Mouse (Mus musculus) adrenal gland (tissue): Measurements from ENCODE around the gene Esrrg.

Experiments used
- intact Hi-C: fragments of 180-260 bp; cut with DNase I; formaldehyde crosslinking; loops from one replicate; pipeline ENCODE4 v1.15.1; 2025

The Esrrg gene

GRCm38 (mm10) chr1:187975465-187976352 is 367.1 kb downstream of the Esrrg start:
- intact Hi-C loops, result no loop called here

- intact Hi-C loops, result no loop called here
Measured at GRCm38 (mm10) chr1:187976353-187976730, 367.8 kb downstream of the Esrrg start.

GRCm38 (mm10) chr1:187981028-187981427 is 372.4 kb downstream of the Esrrg start:
- intact Hi-C loops, result no loop called here

GRCm38 (mm10) chr1:187983177-187983576 is 374.6 kb downstream of the Esrrg start:
- intact Hi-C loops, result no loop called here

- intact Hi-C loops, result no loop called here
Measured at GRCm38 (mm10) chr1:187990161-187990560, 381.6 kb downstream of the Esrrg start.

- intact Hi-C loops, result no loop called here
Measured at GRCm38 (mm10) chr1:187997584-187998338, 389.2 kb downstream of the Esrrg start.

- intact Hi-C loops, result no loop called here
Measured at GRCm38 (mm10) chr1:187999121-187999520, 390.5 kb downstream of the Esrrg start.

- intact Hi-C loops, result no loop called here
Measured at GRCm38 (mm10) chr1:188000189-188000588, 391.6 kb downstream of the Esrrg start.

GRCm38 (mm10) chr1:188006820-188007491 is 398.4 kb downstream of the Esrrg start:
- intact Hi-C loops, result no loop called here

GRCm38 (mm10) chr1:188008476-188008875 is 399.9 kb downstream of the Esrrg start:
- intact Hi-C loops, result no loop called here

GRCm38 (mm10) chr1:188009868-188010267 is 401.3 kb downstream of the Esrrg start:
- intact Hi-C loops, result no loop called here

- intact Hi-C loops, result no loop called here
Measured at GRCm38 (mm10) chr1:188010860-188011259, 402.3 kb downstream of the Esrrg start.

- intact Hi-C loops, result no loop called here
Measured at GRCm38 (mm10) chr1:188014411-188014810, 405.8 kb downstream of the Esrrg start.

GRCm38 (mm10) chr1:188017956-188018862 is 409.6 kb downstream of the Esrrg start:
- intact Hi-C loops, result no loop called here

GRCm38 (mm10) chr1:188029205-188029604 is 420.6 kb downstream of the Esrrg start:
- intact Hi-C loops, result no loop called here

- intact Hi-C loops, result no loop called here
Measured at GRCm38 (mm10) chr1:188030116-188030515, 421.5 kb downstream of the Esrrg start.

- intact Hi-C loops, result no loop called here
Measured at GRCm38 (mm10) chr1:188031276-188031675, 422.7 kb downstream of the Esrrg start.

- intact Hi-C loops, result no loop called here
Measured at GRCm38 (mm10) chr1:188035957-188036356, 427.4 kb downstream of the Esrrg start.

- intact Hi-C loops, result no loop called here
Measured at GRCm38 (mm10) chr1:188046691-188047121, 438.1 kb downstream of the Esrrg start.

GRCm38 (mm10) chr1:188047148-188047547 is 438.6 kb downstream of the Esrrg start:
- intact Hi-C loops, result no loop called here

GRCm38 (mm10) chr1:188055888-188056287 is 447.3 kb downstream of the Esrrg start:
- intact Hi-C loops, result no loop called here
